Mouse (Mus musculus) kidney, postnatal 0 days (tissue): ENCODE measurements around the gene Cdkn1c. TPM values are rescaled to one million over a fixed set of nuclear protein-coding genes. Genes with fewer than 3 reads are reported as not detected.

Source experiments
- ATAC-seq: fragments of 200-750 bp; cut with Nextera tagmentation; replicated peaks from 2 replicates; pipeline ENCODE4 v1.8.0; 2017; ENCODE audit warnings: low read depth, moderate number of reproducible peaks, moderate TSS enrichment, moderate library complexity; ENCODE audit not compliant: low FRiP score
- DNase-seq: peaks from one replicate; pipeline ENCODE4 v3.0.0-alpha.2; 2016; ENCODE audit warnings: low spot score
- H3K27ac ChIP-seq: fragments of 300-500 bp; sonication (generic); 2 replicates; pipeline ENCODE4 v1.5.1; 2014; ENCODE audit warnings: mild to moderate bottlenecking
- H3K27me3 ChIP-seq: fragments of 300-500 bp; sonication (generic); 2 replicates; pipeline ENCODE4 v1.6.1; 2014; ENCODE audit warnings: low read length, mixed read lengths; ENCODE audit not compliant: insufficient read depth
- H3K36me3 ChIP-seq: fragments of 300-500 bp; sonication (generic); 2 replicates; pipeline ENCODE4 v1.6.1; 2014; ENCODE audit warnings: low read length, mixed read lengths; ENCODE audit not compliant: insufficient read depth
- H3K4me1 ChIP-seq: fragments of 300-500 bp; sonication (generic); replicated peaks from 2 replicates; pipeline ENCODE4 v1.6.1; 2014; ENCODE audit warnings: antibody characterized with exemption, low read length, mixed read lengths; ENCODE audit not compliant: insufficient read depth
- H3K4me2 ChIP-seq: fragments of 300-500 bp; sonication (generic); 2 replicates; pipeline ENCODE4 v1.6.1; 2014; ENCODE audit warnings: mild to moderate bottlenecking, low read length, moderate library complexity, mixed read lengths
- H3K4me3 ChIP-seq: fragments of 300-500 bp; sonication (generic); replicated peaks from 2 replicates; pipeline ENCODE4 v1.5.1; 2014; ENCODE audit warnings: low read depth, low read length
- H3K9ac ChIP-seq: fragments of 300-500 bp; sonication (generic); 2 replicates; pipeline ENCODE4 v1.6.1; 2014; ENCODE audit warnings: low read depth, low read length
- H3K9me3 ChIP-seq: fragments of 300-500 bp; sonication (generic); replicated peaks from 2 replicates; pipeline ENCODE4 v1.6.1; 2016; ENCODE audit warnings: low read length, inconsistent platforms, mixed read lengths
- CTCF ChIP-seq: IDR thresholded peaks from 2 replicates; pipeline ENCODE4 v1.5.1; 2016; ENCODE audit warnings: antibody characterized with exemption, low read depth, mild to moderate bottlenecking, moderate library complexity
- WGBS: fragments of 180-500 bp; shearing (Covaris S2); extraction: QIAGEN DNeasy Blood & Tissue Kit; methylation state at CpG from one replicate; pipeline ENCODE4 v1.1.7; 2014; 5-methylcytosine and 5-hydroxymethylcytosine counted together
- polyA plus RNA-seq: library from polyadenylated mRNA; unstranded; fragments of >200 nt; fragmentation: Nextera tagmentation; extraction: Ambion mirVana; gene quantifications from 2 replicates; pipeline ENCODE4 v1.2.1, GENCODE M21; 2015

Cdkn1c gene
- 498 and 594 TPM in 2 replicates for polyA plus RNA-seq

GRCm38 (mm10) chr7:143460874-143461273, at the start of gene Cdkn1c:
Cdkn1c (minus strand) TSS chr7:143461050.
- Histone ChIP-seq H3K27me3 (no peaks in the 10 kb centered on the region), H3K27ac (peak within 1 kb of the TSS; percentile 68), H3K36me3 (no peaks in the 10 kb centered on the region), H3K4me1 (no peaks in the 10 kb centered on the region), H3K9me3 (peaks cover 17% of the 10 kb centered on the region; the same call in 1 of the 2 replicates), H3K9ac (peak within 1 kb of the TSS; percentile 67), H3K4me3 (peak within 1 kb of the TSS; percentile 52), H3K4me2 (peak within 1 kb of the TSS; percentile 63)
- TF ChIP-seq CTCF = no peak
- WGBS = 27% methylated on average over 46 of the region's 48 CpGs
- peak; percentile 91 for DNase-seq
- ATAC-seq = peak; percentile 84

- H3K4me1 ChIP-seq = no peaks in the 10 kb centered on the region
- TF ChIP-seq CTCF = no peak
- no peak overlapping the region for H3K4me3 ChIP-seq
- H3K27me3 ChIP-seq = no peaks in the 10 kb centered on the region
- 89% methylated on average over 1 of the region's 1 CpGs for WGBS
- peaks cover 14% of the 10 kb centered on the region for H3K36me3 ChIP-seq
- no peak overlapping the region for H3K9ac ChIP-seq
- ATAC-seq (no peak), DNase-seq (no peak)
- no peak overlapping the region for H3K4me2 ChIP-seq
- H3K9me3 ChIP-seq = no peaks in the 10 kb centered on the region
- H3K27ac ChIP-seq = no peak overlapping the region
Measured at GRCm38 (mm10) chr7:143509566-143509965, 48.7 kb upstream of the Cdkn1c start.

- H3K9me3 ChIP-seq = no peaks in the 10 kb centered on the region
- H3K4me2 ChIP-seq = no peak overlapping the region
- peak; percentile 92 for TF ChIP-seq CTCF
- DNase-seq (peak; percentile 57), ATAC-seq (no peak)
- H3K27me3 ChIP-seq = peaks cover 10% of the 10 kb centered on the region
- no peak overlapping the region for H3K9ac ChIP-seq
- WGBS = 32% methylated on average over 7 of the region's 7 CpGs
- H3K4me3 ChIP-seq = no peak overlapping the region
- H3K27ac ChIP-seq = no peak overlapping the region
- no peaks in the 10 kb centered on the region for H3K36me3 ChIP-seq
- 0 out of 2 replicates have a peak, but pooled peaks cover 5% of the 10 kb centered on the region for H3K4me1 ChIP-seq
Measured at GRCm38 (mm10) chr7:143506675-143507074, 45.8 kb upstream of the Cdkn1c start.

GRCm38 (mm10) chr7:143506271-143506670, 45.4 kb upstream of the Cdkn1c start:
- TF ChIP-seq CTCF = no peak
- H3K27ac ChIP-seq = no peak overlapping the region
- H3K4me1 ChIP-seq = 0 out of 2 replicates have a peak, but pooled peaks cover 7% of the 10 kb centered on the region
- H3K9ac ChIP-seq = no peak overlapping the region
- no peak overlapping the region for H3K4me3 ChIP-seq
- ATAC-seq (no peak), DNase-seq (no peak)
- WGBS = 70% methylated on average over 7 of the region's 7 CpGs
- H3K4me2 ChIP-seq = no peak overlapping the region
- no peaks in the 10 kb centered on the region for H3K9me3 ChIP-seq
- H3K36me3 ChIP-seq = no peaks in the 10 kb centered on the region
- peaks cover 12% of the 10 kb centered on the region for H3K27me3 ChIP-seq

GRCm38 (mm10) chr7:143505823-143506222, 45.0 kb upstream of the Cdkn1c start:
- TF ChIP-seq CTCF = peak; percentile 75
- WGBS = 35% methylated on average over 11 of the region's 11 CpGs
- H3K4me1 ChIP-seq = 0 out of 2 replicates have a peak, but pooled peaks cover 7% of the 10 kb centered on the region
- no peaks in the 10 kb centered on the region for H3K9me3 ChIP-seq
- H3K4me3 ChIP-seq = no peak overlapping the region
- H3K36me3 ChIP-seq = no peaks in the 10 kb centered on the region
- ATAC-seq (no peak), DNase-seq (peak; percentile 81)
- no peak overlapping the region for H3K9ac ChIP-seq
- no peak overlapping the region for H3K4me2 ChIP-seq
- peaks cover 12% of the 10 kb centered on the region for H3K27me3 ChIP-seq
- no peak overlapping the region for H3K27ac ChIP-seq

- Histone ChIP-seq H3K27me3 (peaks cover 12% of the 10 kb centered on the region), H3K36me3 (no peaks in the 10 kb centered on the region), H3K9me3 (no peaks in the 10 kb centered on the region), H3K27ac (no peak overlapping the region), H3K4me2 (no peak overlapping the region), H3K9ac (no peak overlapping the region), H3K4me1 (0 out of 2 replicates have a peak, but pooled peaks cover 7% of the 10 kb centered on the region), H3K4me3 (no peak overlapping the region)
- WGBS = 92% methylated on average over 2 of the region's 2 CpGs
- no peak for TF ChIP-seq CTCF
- DNase-seq (no peak), ATAC-seq (no peak)
Measured at GRCm38 (mm10) chr7:143505411-143505810, 44.6 kb upstream of the Cdkn1c start.

GRCm38 (mm10) chr7:143503926-143504325, 43.1 kb upstream of the Cdkn1c start:
- ATAC-seq = no peak
- H3K4me2 ChIP-seq = no peak overlapping the region
- WGBS = 72% methylated on average over 6 of the region's 6 CpGs
- no peaks in the 10 kb centered on the region for H3K36me3 ChIP-seq
- no peak overlapping the region for H3K9ac ChIP-seq
- no peak for TF ChIP-seq CTCF
- H3K9me3 ChIP-seq = no peaks in the 10 kb centered on the region
- no peak for DNase-seq
- no peak overlapping the region for H3K27ac ChIP-seq
- 0 out of 2 replicates have a peak, but pooled peaks cover 7% of the 10 kb centered on the region for H3K4me1 ChIP-seq
- no peak overlapping the region for H3K4me3 ChIP-seq
- peaks cover 12% of the 10 kb centered on the region for H3K27me3 ChIP-seq
